Mouse (Mus musculus): ENCODE measurements at regions not wholly inside any gene's neighbourhood (a gene's known extent, or its start where the extent isn't known, plus 50 kb on each side); places are given as distances from the start of the nearest gene placed in this dataset.

- no peak for TF ChIP-seq FOSL1 (IDR thresholded peaks at IDR 0.05; ENCODE audit: insufficient read depth, low read length, poor library complexity, severe bottlenecking)
- no peak for TF ChIP-seq USF1 (IDR thresholded peaks at IDR 0.05; ENCODE audit: low read depth)
Measured at GRCm38 (mm10) chr5:53361295-53361694, 94.4 kb downstream of the Smim20 start.

All from C2C12 (cell line).